Mouse (Mus musculus) cortical plate, adult 2 months (tissue): ENCODE measurements around the gene Papln.

Experiments used
- CTCF ChIP-seq: fragments of 200-500 bp; IDR thresholded peaks from 2 replicates; pipeline ENCODE4 v1.5.1; 2011; ENCODE audit warnings: mild to moderate bottlenecking, control low read depth, low read length; ENCODE audit not compliant: insufficient read depth; ENCODE audit errors: extremely low read depth
- POLR2A ChIP-seq: fragments of 200-500 bp; IDR thresholded peaks from 2 replicates; pipeline ENCODE4 v1.6.1; 2011; ENCODE audit warnings: mild to moderate bottlenecking, low read length, control low read depth; ENCODE audit not compliant: insufficient read depth; ENCODE audit errors: extremely low read depth

DNA sequence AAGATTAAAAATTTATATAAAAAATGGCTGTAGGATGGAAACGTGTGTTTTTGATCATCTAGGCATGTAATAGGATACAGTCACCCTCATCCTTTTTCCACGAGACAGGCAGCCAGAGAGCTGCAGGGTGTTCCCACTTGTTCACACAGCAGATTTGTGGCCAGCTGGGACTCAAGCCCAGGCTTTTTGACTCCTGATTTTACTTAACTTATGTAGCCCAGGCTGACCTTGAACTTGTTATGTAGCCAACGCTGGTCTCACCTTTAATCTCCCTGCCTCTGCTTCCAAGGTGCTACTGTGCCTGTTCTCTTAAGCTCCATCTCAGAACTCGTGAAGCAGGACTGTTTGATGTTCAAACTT lies 26.3 kb downstream of the Papln start:
- no peak for TF ChIP-seq CTCF
- no peak for TF ChIP-seq POLR2A
